Mouse (Mus musculus) bone marrow, adult 2 months (tissue): Measurements from ENCODE around the gene Rpap1.

ENCODE experiments used
- CTCF ChIP-seq: fragments of 200-500 bp; IDR thresholded peaks from 2 replicates; pipeline ENCODE4 v1.5.1; 2011; ENCODE audit warnings: low read length, control low read depth; ENCODE audit not compliant: control insufficient read depth, insufficient read depth
- POLR2A ChIP-seq: fragments of 200-500 bp; IDR thresholded peaks from 2 replicates; pipeline ENCODE4 v1.6.1; 2011; ENCODE audit warnings: low read depth, mild to moderate bottlenecking, control low read depth, low read length, borderline replicate concordance; ENCODE audit not compliant: control insufficient read depth

GRCm38 (mm10) chr2:119757601-119758100, 29.7 kb downstream of the Rpap1 start:
- TF ChIP-seq CTCF (no peak), POLR2A (no peak)
